Mouse (Mus musculus) small intestine, adult 2 months (tissue): ENCODE results near the gene Zfp36l2. TPM values are rescaled to one million over a fixed set of nuclear protein-coding genes. Genes with fewer than 3 reads are reported as not detected.
"Not testable (repeated sequence)": the region's sequence is repeated elsewhere in the genome, so short reads cannot be mapped to it uniquely, and the experiment has no call there.

ENCODE experiments used
- H3K27ac ChIP-seq: fragments of 200-500 bp; 2 replicates; pipeline ENCODE4 v1.5.1; 2012; ENCODE audit warnings: low read depth, low read length, control low read depth, inconsistent platforms; ENCODE audit not compliant: insufficient read depth
- H3K27me3 ChIP-seq: fragments of 200-500 bp; 2 replicates; pipeline ENCODE4 v1.6.1; 2012; ENCODE audit warnings: mild to moderate bottlenecking, moderate library complexity, low read length, inconsistent platforms; ENCODE audit not compliant: control insufficient read depth, insufficient read depth
- H3K36me3 ChIP-seq: fragments of 200-500 bp; 2 replicates; pipeline ENCODE4 v1.6.1; 2012; ENCODE audit warnings: mild to moderate bottlenecking, low read length, control low read depth, inconsistent platforms; ENCODE audit not compliant: control insufficient read depth, insufficient read depth
- H3K4me1 ChIP-seq: fragments of 200-500 bp; 2 replicates; pipeline ENCODE4 v1.6.1; 2012; ENCODE audit warnings: low read length, inconsistent platforms, mixed read lengths; ENCODE audit not compliant: control insufficient read depth, insufficient read depth, insufficient read length
- H3K4me3 ChIP-seq: fragments of 200-500 bp; 2 replicates; pipeline ENCODE4 v1.5.1; 2012; ENCODE audit warnings: low read depth, mild to moderate bottlenecking, control low read depth, inconsistent platforms, low read length, moderate library complexity
- CTCF ChIP-seq: fragments of 200-500 bp; IDR thresholded peaks from 2 replicates; pipeline ENCODE4 v1.5.1; 2012; ENCODE audit warnings: low read depth, mild to moderate bottlenecking, control low read depth, inconsistent platforms, low read length, moderate library complexity, mixed read lengths; ENCODE audit not compliant: insufficient replicate concordance, insufficient read length; ENCODE audit errors: extremely low read depth
- POLR2A ChIP-seq: fragments of 200-500 bp; IDR thresholded peaks from 2 replicates; pipeline ENCODE4 v1.6.1; 2012; ENCODE audit warnings: low read depth, mild to moderate bottlenecking, control low read depth, inconsistent platforms, low read length, moderate library complexity
- WGBS: fragments of 180-500 bp; shearing (Covaris S2); methylation state at CpG from one replicate; pipeline ENCODE4 v1.1.7; 2018; 5-methylcytosine and 5-hydroxymethylcytosine counted together
- polyA plus RNA-seq: library from polyadenylated mRNA; depleted of rRNA; stranded (reverse); fragments of >200 nt; gene quantifications from 2 replicates; pipeline ENCODE4 v1.2.3, GENCODE M21; 2012

Gene Zfp36l2
- polyA plus RNA-seq, 1 experiment: 220 TPM

- peaks cover 19% of the 10 kb centered on the region for H3K36me3 ChIP-seq
- H3K4me1 ChIP-seq: no peaks in the 10 kb centered on the region
- no peaks in the 10 kb centered on the region for H3K27me3 ChIP-seq
- TF ChIP-seq POLR2A: no peak
- no peak for TF ChIP-seq CTCF
- 80% methylated on average over 5 of the region's 5 CpGs for WGBS
- H3K27ac ChIP-seq: no peak overlapping the region
- no peak overlapping the region for H3K4me3 ChIP-seq
Observed at GRCm38 (mm10) chr17:84226231-84226630, 38.5 kb upstream of the Zfp36l2 start.

GRCm38 (mm10) chr17:84224217-84224887, 36.6 kb upstream of the Zfp36l2 start:
- no peaks in the 10 kb centered on the region for H3K4me1 ChIP-seq
- no peak overlapping the region for H3K4me3 ChIP-seq
- peaks cover 21% of the 10 kb centered on the region for H3K36me3 ChIP-seq
- no peaks in the 10 kb centered on the region for H3K27me3 ChIP-seq
- 86% methylated on average over 15 of the region's 15 CpGs for WGBS
- H3K27ac ChIP-seq: no peak overlapping the region
- TF ChIP-seq CTCF (no peak), POLR2A (no peak)

- not testable (repeated sequence) for H3K36me3 ChIP-seq, H3K4me3 ChIP-seq, H3K27me3 ChIP-seq, H3K27ac ChIP-seq, H3K4me1 ChIP-seq
- 97% methylated on average over 2 of the region's 2 CpGs for WGBS
Observed at GRCm38 (mm10) chr17:84218841-84219240, 31.1 kb upstream of the Zfp36l2 start.

GRCm38 (mm10) chr17:84217696-84218095, 29.9 kb upstream of the Zfp36l2 start:
- H3K27me3 ChIP-seq: no peaks in the 10 kb centered on the region
- no peak overlapping the region for H3K4me3 ChIP-seq
- no peaks in the 10 kb centered on the region for H3K4me1 ChIP-seq
- peaks cover 7% of the 10 kb centered on the region for H3K36me3 ChIP-seq
- TF ChIP-seq POLR2A: no peak
- no peak for TF ChIP-seq CTCF
- H3K27ac ChIP-seq: no peak overlapping the region
- WGBS: 89% methylated on average over 3 of the region's 3 CpGs

GRCm38 (mm10) chr17:84215264-84215960, 27.7 kb upstream of the Zfp36l2 start:
- H3K4me1 ChIP-seq: no peaks in the 10 kb centered on the region
- TF ChIP-seq POLR2A (no peak), CTCF (no peak)
- H3K36me3 ChIP-seq: peaks cover 5% of the 10 kb centered on the region; the same call in 1 of the 2 replicates
- WGBS: 77% methylated on average over 6 of the region's 6 CpGs
- no peaks in the 10 kb centered on the region for H3K27me3 ChIP-seq
- H3K27ac ChIP-seq: no peak overlapping the region
- no peak overlapping the region for H3K4me3 ChIP-seq

GRCm38 (mm10) chr17:84213464-84213863, 25.7 kb upstream of the Zfp36l2 start:
- TF ChIP-seq CTCF (no peak), POLR2A (no peak)
- WGBS: 91% methylated on average over 3 of the region's 3 CpGs

GRCm38 (mm10) chr17:84207611-84208010, 19.9 kb upstream of the Zfp36l2 start:
- H3K36me3 ChIP-seq: peaks cover 7% of the 10 kb centered on the region; the same call in 1 of the 2 replicates
- H3K27me3 ChIP-seq: no peaks in the 10 kb centered on the region
- WGBS: 92% methylated on average over 3 of the region's 3 CpGs
- no peak for TF ChIP-seq POLR2A
- TF ChIP-seq CTCF: no peak
- H3K4me3 ChIP-seq: no peak overlapping the region
- H3K27ac ChIP-seq: no peak overlapping the region
- H3K4me1 ChIP-seq: peaks cover 4% of the 10 kb centered on the region; the same call in 1 of the 2 replicates

More at GRCm38 (mm10) chr17:84213464-84213863, 25.7 kb upstream of the Zfp36l2 start:
- Histone ChIP-seq H3K27me3 (no peaks in the 10 kb centered on the region), H3K36me3 (0 out of 2 replicates have a peak, but pooled peaks cover 2% of the 10 kb centered on the region), H3K27ac (no peak overlapping the region), H3K4me3 (no peak overlapping the region), H3K4me1 (no peaks in the 10 kb centered on the region)
